Comparison of ENCODE assay signal across 13 mouse cellular contexts in genomic region chr2:66069454-66069853, GRCm38 (mm10).
"Had no signal": no experiment of that assay in that cellular context is flagged by ENCODE, and none has a peak within 500 bp of the region (broad histone marks: within the 10 kb centered on the region; RNA-seq: fewer than 3 reads in every experiment).

No protein-coding gene starts in this region.

- H3K4me3 ChIP-seq: limb, embryonic 12.5 days; liver, embryonic 15.5 days; lung, embryonic 15.5 days; midbrain, embryonic 13.5 days; neural tube, embryonic 15.5 days; stomach, embryonic 15.5 days had no signal

- H3K27ac ChIP-seq: limb, embryonic 12.5 days; liver, embryonic 15.5 days; lung, embryonic 15.5 days; midbrain, embryonic 13.5 days; neural tube, embryonic 15.5 days; stomach, embryonic 15.5 days had no signal

- H3K27me3 ChIP-seq: limb, embryonic 12.5 days; liver, embryonic 15.5 days; lung, embryonic 15.5 days; midbrain, embryonic 13.5 days; neural tube, embryonic 15.5 days; stomach, embryonic 15.5 days had no signal

- H3K9me3 ChIP-seq: limb, embryonic 12.5 days; liver, embryonic 15.5 days; lung, embryonic 15.5 days; midbrain, embryonic 13.5 days; neural tube, embryonic 15.5 days; stomach, embryonic 15.5 days had no signal

- H3K9ac ChIP-seq: limb, embryonic 12.5 days; liver, embryonic 15.5 days; lung, embryonic 15.5 days; midbrain, embryonic 13.5 days; neural tube, embryonic 15.5 days; stomach, embryonic 15.5 days had no signal

- H3K4me1 ChIP-seq: liver, embryonic 15.5 days; lung, embryonic 15.5 days; neural tube, embryonic 15.5 days; stomach, embryonic 15.5 days had no signal

- DNase-seq: kidney, adult 18-20 months; kidney, postnatal 10 days; layer of hippocampus, adult 9-11 months; layer of hippocampus, postnatal 36 days; right cerebral cortex, postnatal 4 days; thymus, adult 2 months; thymus, postnatal 25 days had no signal

- H3K4me2 ChIP-seq: limb, embryonic 12.5 days; liver, embryonic 15.5 days; lung, embryonic 15.5 days; midbrain, embryonic 13.5 days; neural tube, embryonic 15.5 days; stomach, embryonic 15.5 days had no signal

- H3K36me3 ChIP-seq: limb, embryonic 12.5 days; liver, embryonic 15.5 days; lung, embryonic 15.5 days; midbrain, embryonic 13.5 days; neural tube, embryonic 15.5 days; stomach, embryonic 15.5 days had no signal

- ATAC-seq: midbrain, embryonic 13.5 days had no signal
